Mouse (Mus musculus) heart, adult 11 months (tissue): Measurements from ENCODE around the gene Lypd4.

ENCODE experiments used
- DNase-seq: peaks from one replicate; pipeline ENCODE4 v3.0.0; 2022

Lypd4 gene

DNA sequence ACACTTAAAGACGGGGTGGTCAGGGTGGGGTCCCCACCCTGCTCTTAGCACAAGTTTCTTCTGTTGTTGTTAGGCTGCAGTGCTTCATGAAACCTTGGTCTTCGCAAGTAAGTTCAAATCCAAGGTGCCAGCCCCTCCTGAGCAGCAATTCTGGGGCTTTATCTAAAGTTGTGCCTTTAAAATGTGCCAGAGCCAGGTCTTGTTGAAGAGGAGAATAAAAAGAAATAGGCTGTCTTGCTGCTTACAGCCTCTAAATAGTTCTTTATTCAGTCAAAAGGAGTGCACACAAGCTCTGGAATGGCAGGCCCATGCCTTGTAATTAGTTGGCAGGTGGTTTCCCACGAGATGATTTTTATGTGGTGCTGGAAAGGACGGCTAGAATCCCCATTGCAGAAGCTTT is 17.4 kb upstream of the Lypd4 start:
- peak; percentile 64 for DNase-seq

DNA sequence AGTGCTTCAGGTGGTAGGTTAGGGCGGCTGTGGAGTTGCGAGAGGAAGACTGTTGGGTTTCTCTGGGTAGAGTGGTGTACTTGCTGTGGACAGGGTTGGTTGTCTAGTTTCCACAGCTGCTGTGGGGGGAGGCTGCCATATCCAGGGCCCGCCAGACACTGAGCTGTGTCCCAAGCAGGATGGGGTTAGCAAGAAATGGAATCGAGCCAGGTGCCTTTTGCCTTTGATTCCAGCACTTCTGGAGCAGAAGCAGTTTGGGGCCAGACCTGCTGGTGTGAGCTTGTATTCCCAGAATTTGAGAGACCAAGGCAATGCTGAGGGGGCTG is 16.5 kb upstream of the Lypd4 start:
- peak; percentile 91 for DNase-seq

DNA sequence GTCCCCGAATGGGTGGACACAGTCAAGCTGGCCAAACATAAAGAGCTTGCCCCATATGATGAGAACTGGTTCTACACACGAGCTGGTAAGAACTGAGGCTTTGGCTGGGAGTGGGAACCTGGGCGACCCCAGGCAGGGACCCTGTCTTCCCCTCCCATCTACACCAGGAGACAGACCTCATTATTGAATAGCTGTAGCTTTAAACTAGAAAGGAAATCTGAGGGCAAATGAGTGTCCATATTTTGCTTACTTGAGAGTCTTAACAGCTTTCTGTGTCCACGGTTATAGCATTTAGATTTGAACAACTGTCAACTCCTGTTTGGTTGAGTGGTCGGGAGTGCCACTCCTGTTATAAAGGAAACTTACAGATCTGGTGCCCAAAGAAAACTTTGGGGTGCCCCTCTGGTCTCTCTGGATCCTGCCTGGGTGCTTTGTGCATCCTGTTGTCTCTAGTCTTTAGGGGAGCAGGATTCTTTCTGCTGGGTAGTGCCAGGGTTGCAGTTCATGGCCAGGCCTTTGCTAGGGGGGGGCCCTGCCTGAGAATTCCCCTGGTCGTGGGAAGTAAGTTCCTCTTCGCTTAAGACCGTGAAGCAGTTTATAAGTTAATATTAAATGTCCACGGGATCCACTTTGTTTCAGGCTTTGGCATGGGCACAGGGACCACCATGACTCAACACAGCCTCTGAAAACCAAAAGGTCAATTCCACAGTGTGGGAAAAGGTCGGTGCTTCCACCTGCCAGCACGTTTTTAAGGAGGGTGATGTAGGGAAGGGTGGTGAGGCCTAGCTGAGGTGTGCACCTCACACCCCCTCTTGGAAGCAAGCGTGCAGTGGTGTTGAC is 15.9 kb upstream of the Lypd4 start:
- DNase-seq, result peak; percentile 86

DNA sequence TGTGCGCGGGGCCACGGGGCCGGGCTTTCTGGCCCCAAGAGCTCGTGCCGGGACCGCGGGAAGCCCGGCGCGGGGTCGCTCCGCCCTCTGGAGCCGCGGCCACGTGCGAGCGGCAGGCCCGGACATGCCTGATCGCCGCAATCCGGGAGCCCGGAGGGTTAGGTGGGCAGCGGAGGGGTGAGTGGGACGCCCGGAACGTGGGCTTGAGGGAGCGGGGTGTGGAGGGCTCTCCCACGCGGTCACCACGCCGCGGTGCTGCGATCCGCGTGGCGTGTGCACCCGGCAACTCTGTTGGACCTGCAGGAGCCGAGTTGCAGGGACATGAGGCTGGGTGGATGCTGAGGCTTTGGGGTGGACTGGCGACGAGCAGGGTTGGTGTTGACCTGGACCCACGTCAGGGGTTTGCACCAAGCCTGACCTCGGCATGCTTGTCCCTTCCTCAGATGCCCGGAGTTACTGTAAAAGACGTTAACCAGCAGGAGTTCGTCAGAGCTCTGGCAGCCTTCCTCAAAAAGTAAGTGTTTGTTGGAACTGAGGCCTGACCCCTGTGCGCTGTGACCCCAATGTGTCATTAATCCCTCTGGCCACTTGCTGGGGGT is 15.1 kb upstream of the Lypd4 start:
- no peak for DNase-seq

DNA sequence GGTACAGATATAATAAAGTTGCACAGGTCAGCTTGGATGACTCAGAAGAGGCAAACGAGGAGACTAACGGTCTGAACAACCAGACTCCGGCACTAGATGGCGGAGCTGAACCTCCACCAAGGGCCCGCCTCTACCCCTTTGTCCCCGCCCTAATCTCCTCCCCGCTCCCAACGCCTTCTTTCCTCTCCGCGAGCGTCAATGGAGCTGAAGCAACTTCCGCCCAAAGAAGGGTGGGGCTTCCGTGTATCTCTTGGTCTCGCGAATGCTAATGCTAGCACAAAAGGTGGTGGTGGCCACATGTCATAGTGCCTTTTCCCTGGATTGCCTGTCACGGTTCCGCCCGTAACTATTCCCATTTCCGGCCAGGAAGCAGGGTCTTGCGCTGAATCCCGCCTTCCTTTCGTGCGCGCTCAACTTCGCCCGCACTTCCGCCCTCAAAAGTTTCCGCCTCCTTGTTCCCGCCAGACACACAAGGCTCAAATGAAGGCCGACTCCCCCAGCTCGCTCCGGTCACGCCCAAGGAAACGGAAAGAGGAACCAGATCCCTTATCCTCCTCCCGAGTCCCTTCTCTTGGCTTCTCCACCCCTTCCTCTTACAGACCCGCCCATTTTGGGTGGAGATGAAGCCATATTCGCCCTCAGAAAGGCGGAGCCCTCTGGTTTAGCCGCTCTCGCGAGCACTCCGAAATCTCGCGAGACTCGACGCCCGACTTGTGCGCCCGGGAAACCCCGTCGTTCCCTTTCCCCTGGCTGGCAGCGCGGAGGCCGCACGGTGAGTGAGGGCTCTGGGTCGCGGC is 14.4 kb upstream of the Lypd4 start, which contains the start of gene Rps19:
Rps19 (plus strand) TSS at position 476 of the 797 bp plus-strand sequence.
- peak; percentile 100 for DNase-seq

DNA sequence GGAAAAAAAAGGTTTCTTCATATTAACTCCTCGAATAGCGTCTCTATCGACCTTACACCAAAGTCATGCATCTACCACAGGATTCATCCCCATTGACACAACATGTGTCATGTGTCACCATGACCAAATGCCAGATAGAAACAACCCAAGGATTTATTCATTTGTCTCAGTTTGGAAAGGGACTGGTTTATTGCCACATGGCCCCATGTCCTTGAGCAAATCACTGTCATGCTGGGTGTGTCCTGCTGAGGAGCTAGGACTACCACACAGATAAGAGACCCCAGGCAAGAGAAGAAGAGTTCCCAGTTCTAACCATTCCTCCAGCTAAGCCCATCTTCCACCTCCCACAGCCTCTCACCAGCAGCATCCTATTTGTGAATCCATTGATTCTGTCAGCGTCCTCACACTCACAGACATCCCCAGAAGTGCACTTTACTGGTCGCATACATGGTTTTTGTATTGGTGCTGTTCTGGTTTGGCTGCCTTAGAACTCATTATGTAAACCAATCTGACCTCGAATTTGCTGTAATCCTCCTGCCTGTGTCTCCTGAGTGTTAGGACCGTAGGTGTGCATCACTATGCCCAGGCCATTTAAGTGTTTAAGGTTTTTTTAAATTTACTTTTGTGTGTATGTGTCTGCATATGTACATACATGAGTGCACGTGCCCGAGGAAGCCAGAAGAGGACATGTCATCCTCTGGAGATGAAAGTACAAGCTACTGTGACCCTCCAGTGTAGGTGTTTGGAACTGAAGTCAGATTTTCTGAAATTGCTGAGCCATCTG is 12.9 kb upstream of the Lypd4 start:
- DNase-seq, result peak; percentile 83

DNA sequence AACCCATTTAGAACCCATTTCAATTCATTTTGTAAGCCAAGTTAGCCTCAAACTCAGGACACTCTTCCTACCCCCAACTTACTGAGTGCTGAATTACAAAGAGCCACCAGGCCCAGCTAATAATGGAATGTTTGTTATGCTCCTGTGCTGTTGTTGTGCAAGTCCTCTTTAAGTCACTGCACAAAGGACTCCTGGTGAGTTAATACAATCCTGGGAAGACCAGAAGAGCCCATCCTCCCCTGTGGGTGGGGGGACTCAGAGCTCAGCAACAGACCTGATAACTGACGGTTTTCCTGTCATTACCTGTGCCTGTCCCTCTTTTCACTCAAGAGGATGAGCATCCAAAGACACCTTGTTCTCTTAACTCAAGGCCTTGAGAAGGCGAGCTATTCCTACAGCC is 9.9 kb upstream of the Lypd4 start:
- no peak for DNase-seq

DNA sequence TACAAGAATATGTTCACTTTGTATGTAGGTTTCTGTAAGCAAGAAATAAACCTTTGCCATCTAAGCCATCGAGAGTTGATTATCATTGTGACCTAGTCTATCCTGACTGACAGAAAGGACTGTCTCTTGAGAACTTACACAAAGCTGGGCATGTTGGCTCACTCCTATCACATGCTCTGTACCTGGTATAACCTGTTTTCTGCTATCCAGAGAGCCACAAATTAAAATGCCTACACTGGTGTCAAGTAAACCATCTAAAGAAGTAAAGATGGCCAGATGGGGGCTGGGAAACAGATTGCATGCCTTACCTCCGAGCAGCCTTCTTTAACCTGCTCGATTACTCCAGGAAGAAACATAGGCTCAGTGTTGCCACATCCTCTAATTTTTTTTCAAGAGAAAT is 7.8 kb upstream of the Lypd4 start:
- DNase-seq, result no peak

DNA sequence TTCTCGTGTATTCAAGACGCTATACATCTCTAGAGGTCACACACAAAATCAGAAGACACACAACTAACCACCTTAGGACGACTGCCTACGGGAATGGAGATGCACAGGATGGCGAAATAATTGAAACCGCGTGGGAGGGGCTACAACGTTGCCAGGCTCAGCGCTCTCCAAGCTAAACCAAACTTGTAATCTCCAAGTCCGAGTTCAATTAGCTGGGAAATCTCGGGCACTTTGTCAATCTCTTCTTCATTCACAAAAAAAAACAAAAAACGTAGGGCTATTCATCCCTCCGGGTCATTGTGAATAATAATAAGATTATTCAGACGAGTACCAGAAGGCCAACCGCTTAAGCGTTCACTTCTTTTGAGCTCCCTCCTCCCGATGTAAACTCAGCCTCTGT is 661 bp downstream of the Lypd4 start:
- no peak for DNase-seq

DNA sequence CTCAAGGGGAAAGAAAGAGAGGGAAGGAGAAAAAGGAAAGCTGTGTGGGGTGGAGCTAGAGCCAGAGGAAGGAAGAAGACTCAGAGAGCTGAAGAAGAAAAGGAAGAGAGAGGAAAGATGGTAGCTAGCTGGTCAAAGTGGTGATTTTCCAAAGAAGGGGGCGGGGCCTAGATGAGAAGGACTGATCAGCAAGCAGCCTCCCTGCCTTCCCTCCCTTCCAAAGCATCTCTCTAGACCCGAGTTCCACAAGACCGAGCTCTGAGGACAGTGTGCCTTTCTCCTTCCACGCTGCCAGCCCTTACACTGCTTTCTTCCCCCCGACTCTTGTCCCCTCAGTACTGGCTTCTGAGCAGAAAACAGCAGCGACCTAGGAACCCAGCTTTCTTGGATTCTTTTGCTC is 5.6 kb downstream of the Lypd4 start:
- no peak for DNase-seq

DNA sequence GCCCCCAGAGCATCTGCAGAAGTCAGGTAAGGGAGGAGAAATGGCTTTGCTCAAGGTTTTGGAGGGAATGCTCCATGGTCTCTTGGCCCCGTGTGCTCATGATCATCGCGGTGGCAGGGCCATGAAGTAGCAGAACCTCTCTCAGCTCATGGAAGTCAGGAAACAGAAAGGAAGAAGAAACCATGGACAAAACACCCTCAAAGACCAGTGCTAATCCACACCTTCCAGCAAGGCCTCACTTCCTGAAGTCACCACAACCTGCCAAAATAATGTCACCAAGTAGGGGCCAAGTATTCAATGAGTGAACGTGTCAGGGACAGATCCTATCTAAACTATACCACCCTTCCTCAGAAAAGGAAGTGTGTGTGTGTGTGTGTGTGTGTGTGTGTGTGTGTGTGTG is 6.9 kb downstream of the Lypd4 start:
- no peak for DNase-seq

DNA sequence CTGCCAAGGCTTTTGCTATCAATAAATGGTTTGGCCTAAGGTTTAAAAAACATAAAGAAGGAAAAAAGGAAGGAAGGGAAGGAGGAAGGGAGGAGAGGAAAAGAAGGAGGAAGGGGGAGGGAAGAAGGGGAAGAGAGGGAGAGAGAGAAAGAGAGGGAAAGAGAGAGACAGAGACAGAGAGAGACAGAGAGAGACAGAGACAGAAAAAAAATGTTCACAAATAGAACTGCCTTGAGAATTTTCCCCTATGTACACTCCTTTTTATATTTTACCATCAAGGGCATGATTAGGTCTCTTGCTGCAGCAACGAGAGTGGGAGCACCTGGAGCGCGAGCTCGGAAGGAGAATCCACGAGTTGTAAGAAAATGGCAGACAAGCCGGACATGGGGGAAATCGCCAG is 7.8 kb downstream of the Lypd4 start, which contains the start of gene Gm9844:
Gm9844 (plus strand) TSS at position 301 of the 400 bp plus-strand sequence.
- DNase-seq, result no peak

DNA sequence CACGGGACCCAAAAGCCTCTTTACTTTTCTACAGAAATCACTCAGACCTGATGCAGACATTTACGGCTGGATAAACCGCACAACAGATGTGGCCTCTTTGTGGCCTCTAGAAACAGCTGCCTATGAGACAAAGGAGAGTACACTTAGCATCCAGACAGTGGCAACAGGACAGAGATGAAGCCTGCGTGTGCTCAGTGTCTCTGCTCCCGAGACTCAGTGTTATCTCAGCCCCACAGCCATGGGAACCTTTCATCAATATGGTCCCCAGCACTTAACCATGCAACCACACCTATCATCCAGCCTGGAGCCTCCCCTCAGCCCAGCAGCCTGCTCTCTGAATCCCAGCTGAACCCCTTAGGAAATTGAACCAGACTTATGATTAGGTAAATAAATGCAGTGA is 10.5 kb downstream of the Lypd4 start:
- DNase-seq, result no peak

DNA sequence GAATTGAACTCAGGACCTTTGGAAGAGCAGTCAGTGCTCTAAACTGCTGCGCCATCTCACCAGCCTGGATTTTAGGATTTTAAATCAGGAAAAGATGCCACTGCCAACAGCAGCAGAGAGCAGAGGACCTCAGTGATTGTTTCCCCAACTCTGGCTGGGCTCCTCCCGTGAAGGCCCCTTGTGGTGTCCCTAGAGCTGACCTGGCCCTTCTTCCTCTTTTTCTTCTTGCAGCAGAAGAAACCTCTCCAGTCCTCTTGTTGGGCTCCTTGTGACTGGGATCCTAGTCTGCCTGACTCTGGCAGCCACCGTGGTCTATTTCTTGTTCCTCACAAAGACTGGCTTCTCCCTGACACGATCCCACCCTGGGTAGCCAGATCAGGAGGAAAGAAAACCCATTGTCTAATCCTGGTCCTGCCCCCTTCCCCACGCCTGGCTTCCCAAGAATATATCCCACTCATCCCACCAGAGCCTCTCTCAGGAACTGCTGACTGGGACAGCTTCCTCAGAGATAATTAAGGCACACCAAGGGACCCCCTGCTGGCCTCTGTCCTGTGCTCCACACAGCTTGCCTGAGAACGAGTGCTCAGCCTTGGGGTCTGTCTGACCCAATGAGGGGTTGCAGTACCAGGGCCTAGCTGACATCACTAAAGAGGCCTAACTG is 13.2 kb downstream of the Lypd4 start:
- peak; percentile 86 for DNase-seq

DNA sequence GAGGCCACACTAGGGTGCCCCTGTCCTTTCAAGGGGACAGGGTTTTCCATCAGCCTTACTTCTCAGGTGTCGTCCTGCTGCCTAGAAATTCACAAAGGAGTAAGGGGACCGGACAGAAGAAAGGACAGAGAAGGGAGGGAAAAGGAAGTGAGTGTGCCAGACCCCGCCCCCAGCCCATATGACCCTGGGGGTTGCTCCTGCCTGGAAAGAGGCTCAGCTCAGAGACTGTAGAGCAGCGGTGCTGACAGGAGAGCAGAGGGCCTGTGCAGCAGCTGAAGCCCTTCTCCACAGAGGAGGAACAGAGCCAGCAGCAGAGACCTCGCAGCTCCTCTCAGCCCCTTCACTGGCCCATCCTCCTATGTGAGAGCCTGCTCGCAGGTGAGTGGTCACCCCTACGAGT is 16.0 kb downstream of the Lypd4 start:
- peak; percentile 61 for DNase-seq

DNA sequence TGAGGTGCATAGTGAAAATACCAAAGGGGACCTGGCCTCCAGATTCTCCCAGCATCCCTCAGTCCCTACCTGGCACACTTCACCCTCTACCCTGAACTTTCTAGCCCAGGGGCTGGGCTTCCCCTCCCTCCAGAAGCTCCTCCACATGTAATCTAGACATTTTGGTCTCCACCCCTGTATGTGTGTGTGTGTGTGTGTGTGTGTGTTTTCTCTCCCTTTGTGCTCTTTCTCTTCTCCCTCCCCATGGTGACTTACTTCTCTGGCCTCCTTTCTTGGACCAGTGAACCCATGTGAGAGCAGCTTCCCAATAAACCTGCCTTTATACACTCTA is 16.5 kb downstream of the Lypd4 start:
- DNase-seq, result peak; percentile 68

DNA sequence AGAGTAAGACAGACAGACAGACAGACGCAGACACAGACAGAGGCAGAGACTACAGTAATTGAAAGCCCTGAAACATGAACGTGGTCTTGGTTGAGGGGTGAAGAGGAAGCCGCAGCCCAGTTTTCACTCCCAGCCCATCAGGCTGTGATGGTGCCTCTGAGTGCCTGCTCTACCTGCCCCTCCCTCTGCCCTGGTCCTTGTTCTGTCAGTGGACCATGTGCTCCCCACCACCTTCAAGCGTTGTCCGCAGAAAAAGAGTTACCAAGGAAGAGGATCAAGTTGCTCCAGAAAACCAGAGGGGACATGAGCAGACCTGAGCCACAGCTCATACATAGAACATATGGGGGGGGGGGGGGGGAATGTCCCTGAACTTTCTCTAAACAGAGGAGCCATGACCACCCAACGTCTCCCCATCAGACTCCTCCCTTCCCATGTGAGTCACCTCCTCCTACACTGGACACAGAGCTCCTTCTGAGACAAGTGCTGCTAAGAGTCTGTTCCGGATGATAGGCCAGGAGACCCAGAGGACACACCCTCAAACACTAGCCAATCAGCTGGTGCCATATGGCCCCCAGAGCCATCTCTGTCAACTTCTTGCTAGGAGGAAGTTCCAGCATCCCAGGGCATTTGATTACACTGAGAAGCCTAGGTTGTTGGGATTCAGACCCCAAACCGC is 17.0 kb downstream of the Lypd4 start:
- DNase-seq, result peak; percentile 74

DNA sequence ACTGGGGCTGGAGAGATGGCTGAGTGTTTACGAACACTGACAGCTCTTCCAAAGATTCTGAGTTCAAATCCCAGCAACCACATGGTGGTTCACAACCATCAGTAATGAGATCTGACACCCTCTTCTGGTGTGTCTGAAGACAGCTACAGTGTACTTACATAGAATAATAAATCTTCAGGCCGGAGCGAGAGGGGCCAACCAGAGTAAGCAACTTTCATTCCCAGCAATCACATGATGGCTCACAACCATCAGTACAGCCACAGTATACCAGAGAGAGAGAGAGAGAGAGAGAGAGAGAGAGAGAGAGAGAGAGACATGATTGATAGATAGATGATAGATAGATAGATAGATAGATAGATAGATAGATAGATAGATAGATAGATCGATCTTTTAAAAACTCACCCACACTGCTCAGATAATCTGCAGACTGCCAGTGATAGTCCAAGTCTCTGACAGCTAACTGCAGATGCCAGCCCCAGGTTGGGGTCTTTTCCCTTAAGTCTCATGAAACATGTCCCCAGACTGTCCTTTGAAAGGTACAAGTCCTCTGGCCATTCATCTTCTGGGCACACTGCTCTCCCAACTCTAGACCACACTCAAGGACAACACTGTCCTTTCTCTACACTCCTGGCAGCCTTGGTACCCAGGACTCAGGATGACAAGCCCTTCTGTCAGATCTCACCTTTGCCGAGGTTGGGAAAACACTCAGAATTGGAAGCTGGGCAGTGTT is 18.0 kb downstream of the Lypd4 start:
- peak; percentile 61 for DNase-seq

DNA sequence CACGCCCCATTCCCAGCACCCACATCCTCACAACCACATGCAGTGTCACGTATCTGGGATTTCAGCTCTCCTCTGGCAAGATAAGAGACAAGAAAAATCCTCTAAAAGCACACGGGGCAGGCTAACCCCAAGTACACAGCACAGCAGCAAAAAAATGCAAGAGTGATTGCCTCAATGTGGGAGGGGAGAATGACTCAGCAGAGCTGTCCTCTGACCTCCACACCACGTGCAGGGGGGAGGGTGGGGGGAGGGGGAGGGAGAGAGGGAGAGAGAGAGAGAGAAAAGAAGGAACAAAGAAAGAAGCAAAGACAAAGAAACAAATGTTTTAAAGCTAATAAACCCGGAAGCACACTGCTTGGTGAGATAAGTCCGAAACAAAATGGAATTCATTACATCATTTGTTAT is 18.8 kb downstream of the Lypd4 start:
- DNase-seq, result peak; percentile 91

DNA sequence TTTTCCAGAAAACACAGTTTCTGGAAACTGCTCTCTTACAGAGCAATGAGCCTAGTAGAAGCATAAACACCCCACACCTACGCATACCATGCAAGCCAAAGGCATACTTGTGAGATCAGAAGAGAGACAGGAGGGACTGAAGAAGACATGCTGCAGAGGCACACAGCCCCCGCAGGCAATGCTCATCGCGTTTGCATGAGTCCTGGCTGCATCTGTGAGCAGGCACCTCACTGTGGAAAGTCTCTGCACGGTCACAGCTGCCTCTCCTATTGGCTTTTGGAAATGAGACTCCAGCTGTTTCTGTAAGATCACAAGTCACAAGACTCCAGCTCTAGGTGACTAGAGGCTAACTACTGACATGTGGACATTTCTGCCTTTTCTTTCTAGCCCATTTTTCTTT is 19.6 kb downstream of the Lypd4 start:
- DNase-seq, result peak; percentile 87

DNA sequence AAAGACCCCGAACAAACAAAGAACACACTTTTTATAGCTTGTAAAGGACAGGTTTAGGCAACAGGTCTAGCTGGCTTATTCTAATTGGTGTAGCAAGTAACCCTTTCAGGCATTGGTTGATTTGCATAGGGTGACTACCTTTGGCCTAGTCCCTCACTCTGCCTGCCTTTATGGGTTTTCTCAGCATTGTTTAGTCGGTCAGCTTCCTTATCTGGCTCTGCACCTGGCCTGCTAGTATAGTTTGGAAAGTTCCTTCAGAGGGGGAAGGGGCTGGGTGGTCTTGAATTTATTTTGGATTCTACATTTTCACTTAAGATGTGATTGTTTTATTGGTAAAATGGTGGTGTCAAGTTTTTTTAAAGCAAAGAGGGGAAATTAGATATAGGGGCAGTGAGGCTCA is 23.2 kb downstream of the Lypd4 start:
- peak; percentile 6 for DNase-seq
